Mouse (Mus musculus) CH12.LX (cell line): ENCODE results near the gene Cnn3.

Source experiments
- E2F4 ChIP-seq: IDR thresholded peaks from 2 replicates; pipeline ENCODE4 v1.6.1; 2011; ENCODE audit warnings: low read depth, low read length, improper control_type of control experiment; ENCODE audit not compliant: insufficient replicate concordance
- MYC ChIP-seq: IDR thresholded peaks from 2 replicates; pipeline ENCODE4 v1.6.1; 2011; ENCODE audit warnings: low read depth, mild to moderate bottlenecking, improper control_type of control experiment, low read length
- POLR2A ChIP-seq: IDR thresholded peaks from 2 replicates; pipeline ENCODE4 v1.6.1; 2011; ENCODE audit warnings: low read depth, mild to moderate bottlenecking, improper control_type of control experiment, low read length
- SIN3A ChIP-seq: IDR thresholded peaks from 2 replicates; pipeline ENCODE4 v1.6.1; 2012; ENCODE audit warnings: low read length, improper control_type of control experiment, inconsistent platforms
- UBTF ChIP-seq: IDR thresholded peaks from 2 replicates; pipeline ENCODE4 v1.6.1; 2012; ENCODE audit warnings: low read depth, mild to moderate bottlenecking, inconsistent platforms, low read length, improper control_type of control experiment, moderate library complexity
- ZKSCAN1 ChIP-seq: IDR thresholded peaks from 2 replicates; pipeline ENCODE4 v1.6.1; 2012; ENCODE audit warnings: low read depth, inconsistent platforms, low read length, improper control_type of control experiment, borderline replicate concordance

GRCm38 (mm10) chr3:121378708-121379612 lies 47.3 kb upstream of the Cnn3 start:
- TF ChIP-seq MYC, result no peak
- no peak for TF ChIP-seq POLR2A
- TF ChIP-seq SIN3A, result no peak
- TF ChIP-seq E2F4, result no peak
- no peak for TF ChIP-seq UBTF
- TF ChIP-seq ZKSCAN1, result no peak
